Mouse (Mus musculus) olfactory bulb, adult 2 months (tissue): Measurements from ENCODE around the gene Cmtm6. TPM values are rescaled to one million over a fixed set of nuclear protein-coding genes. Genes with fewer than 3 reads are reported as not detected.
"Not testable (repeated sequence)": the region's sequence is repeated elsewhere in the genome, so short reads cannot be mapped to it uniquely, and the experiment has no call there.

Experiments used
- H3K27ac ChIP-seq: fragments of 200-500 bp; 2 replicates; pipeline ENCODE4 v1.5.1; 2012; ENCODE audit warnings: low read depth, low read length; ENCODE audit not compliant: insufficient read depth
- H3K4me1 ChIP-seq: fragments of 200-500 bp; 2 replicates; pipeline ENCODE4 v1.6.1; 2012; ENCODE audit warnings: low read length; ENCODE audit not compliant: control insufficient read depth, insufficient read depth
- H3K4me3 ChIP-seq: fragments of 200-500 bp; 2 replicates; pipeline ENCODE4 v1.5.1; 2012; ENCODE audit warnings: mild to moderate bottlenecking, low read depth, low read length, moderate library complexity; ENCODE audit not compliant: insufficient read depth
- CTCF ChIP-seq: fragments of 200-500 bp; IDR thresholded peaks from 2 replicates; pipeline ENCODE4 v1.5.1; 2012; ENCODE audit warnings: low read depth, mild to moderate bottlenecking, low read length, moderate library complexity; ENCODE audit not compliant: insufficient read depth
- POLR2A ChIP-seq: fragments of 200-500 bp; IDR thresholded peaks from 2 replicates; pipeline ENCODE4 v1.6.1; 2012; ENCODE audit warnings: mild to moderate bottlenecking, low read depth, low read length, moderate library complexity; ENCODE audit not compliant: insufficient read depth
- WGBS: fragments of 180-500 bp; shearing (Covaris S2); methylation state at CpG from one replicate; pipeline ENCODE4 v1.1.7; 2018; 5-methylcytosine and 5-hydroxymethylcytosine counted together
- polyA plus RNA-seq: library from polyadenylated mRNA; stranded (reverse); fragments of >200 nt; gene quantifications from 2 replicates; pipeline ENCODE4 v1.2.4, GENCODE M21; 2012; ENCODE audit warnings: low replicate concordance; ENCODE audit not compliant: missing spikeins, insufficient read depth, insufficient read length

Gene Cmtm6
- not detected in 2 replicates for polyA plus RNA-seq

DNA sequence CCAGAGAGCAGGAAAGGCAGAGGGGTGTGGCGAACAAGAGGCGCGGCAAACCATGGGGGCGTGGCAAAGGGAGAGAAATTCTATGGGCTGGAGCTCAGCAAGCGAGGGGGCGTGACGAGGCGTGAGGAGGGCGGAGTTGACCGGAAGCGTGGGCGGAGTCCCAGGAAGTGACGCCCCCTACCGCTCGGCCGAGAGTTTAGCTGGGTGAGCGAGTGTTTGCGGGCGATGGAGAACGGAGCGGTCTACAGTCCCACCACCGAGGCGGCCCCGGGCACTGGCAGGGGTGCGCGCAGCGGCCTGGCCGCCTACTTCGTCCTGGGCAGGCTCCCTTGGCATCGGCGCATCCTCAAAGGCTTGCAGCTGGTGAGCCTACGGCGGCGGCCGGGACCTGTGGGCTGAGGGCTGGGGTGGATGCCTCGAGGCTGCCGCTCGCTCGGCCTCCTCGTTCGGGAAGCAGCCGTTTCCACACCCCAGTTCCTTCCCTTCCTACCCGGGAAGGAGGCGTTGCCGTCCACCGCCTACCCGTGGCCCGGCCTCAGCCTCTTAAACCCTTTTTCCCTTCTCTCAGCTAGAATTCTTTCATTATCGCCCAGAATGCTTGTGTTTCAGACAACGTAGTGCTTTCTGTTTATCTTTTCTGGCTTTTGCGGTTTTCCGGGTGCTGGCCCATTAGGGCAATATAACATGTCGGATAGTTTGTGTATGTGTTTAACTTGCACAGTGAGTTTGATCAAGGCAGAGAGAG, at the start of gene Cmtm6:
Gene Cmtm6 (plus strand): TSS at position 106 of the 745 bp plus-strand sequence.
- peak within 1 kb of the TSS; percentile 30; the same call in 1 of the 2 replicates for H3K27ac ChIP-seq
- peak within 1 kb of the TSS; percentile 71 for H3K4me3 ChIP-seq
- WGBS = under 1% methylated on average over 53 of the region's 53 CpGs
- peaks cover 5% of the 10 kb centered on the region for H3K4me1 ChIP-seq
- TF ChIP-seq CTCF = peak; percentile 30; the same call in 1 of the 2 replicates
- peak; percentile 47; the same call in 1 of the 2 replicates for TF ChIP-seq POLR2A

DNA sequence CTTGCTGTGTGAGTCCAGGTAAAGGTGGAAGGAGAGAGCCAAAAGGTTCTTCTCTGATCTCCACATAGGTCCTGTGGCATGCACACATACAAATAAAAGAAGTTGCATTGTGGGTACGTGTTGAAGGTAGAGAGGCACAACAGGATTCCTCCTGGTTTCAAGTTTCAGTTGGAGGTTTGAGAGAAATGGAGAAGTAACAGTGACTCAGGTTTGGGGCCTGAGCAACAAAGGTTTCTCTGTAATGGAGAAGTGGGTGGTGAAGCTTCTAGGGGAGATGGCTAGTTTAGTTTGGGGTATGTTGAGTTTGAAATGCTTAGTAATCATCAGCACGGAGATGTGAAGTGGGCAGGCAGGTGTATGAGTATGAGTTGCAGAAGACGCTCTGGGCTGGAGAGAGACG, 48.7 kb upstream of the Cmtm6 start:
- no peak for TF ChIP-seq POLR2A
- no peak for TF ChIP-seq CTCF
- Histone ChIP-seq H3K4me1 (no peaks in the 10 kb centered on the region), H3K4me3 (no peak overlapping the region), H3K27ac (no peak overlapping the region)
- WGBS = 84% methylated on average over 4 of the region's 4 CpGs

DNA sequence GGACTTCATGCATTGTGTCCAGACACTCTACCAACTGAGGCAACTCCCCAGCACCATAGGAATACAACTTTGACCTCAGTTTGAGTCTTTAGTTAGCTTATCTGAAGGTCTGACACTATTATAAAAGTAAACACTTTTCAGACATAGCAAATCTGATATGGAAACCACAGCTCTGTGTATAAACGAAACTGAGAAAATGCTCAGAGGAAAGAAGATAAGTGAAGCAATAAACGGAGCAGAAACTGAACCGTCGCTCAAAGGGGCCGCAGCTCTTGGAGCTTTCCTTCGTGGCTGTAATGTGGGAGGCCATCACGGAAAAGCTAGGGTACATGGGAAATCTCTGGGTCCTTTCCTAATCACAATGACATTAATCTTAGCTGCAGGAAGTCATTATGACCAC, 44.7 kb upstream of the Cmtm6 start:
- no peak overlapping the region for H3K4me3 ChIP-seq
- no peak overlapping the region for H3K27ac ChIP-seq
- H3K4me1 ChIP-seq = peaks cover 5% of the 10 kb centered on the region; the same call in 1 of the 2 replicates
- TF ChIP-seq POLR2A = no peak
- TF ChIP-seq CTCF = no peak
- WGBS = 96% methylated on average over 7 of the region's 7 CpGs

DNA sequence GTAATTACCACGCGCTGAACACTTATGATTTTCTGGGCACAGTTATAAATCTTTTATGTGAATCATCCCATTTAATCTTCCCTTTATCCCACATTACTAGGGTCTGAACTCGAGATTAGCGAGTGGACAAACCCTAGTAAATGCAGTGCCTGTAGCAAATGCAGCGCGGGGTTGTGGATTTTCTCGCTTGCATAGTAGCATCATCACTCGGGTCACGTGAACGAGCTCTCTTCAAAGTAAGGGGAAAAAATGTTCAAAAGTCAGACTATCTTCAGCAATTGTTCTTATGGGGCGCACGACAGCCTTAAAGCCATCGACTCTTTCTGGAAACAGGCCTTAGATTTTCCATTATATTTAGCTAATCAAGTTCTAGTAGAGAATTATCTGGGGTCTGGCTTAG, 43.3 kb upstream of the Cmtm6 start:
- no peak for TF ChIP-seq POLR2A
- no peak for TF ChIP-seq CTCF
- no peak overlapping the region for H3K27ac ChIP-seq

DNA sequence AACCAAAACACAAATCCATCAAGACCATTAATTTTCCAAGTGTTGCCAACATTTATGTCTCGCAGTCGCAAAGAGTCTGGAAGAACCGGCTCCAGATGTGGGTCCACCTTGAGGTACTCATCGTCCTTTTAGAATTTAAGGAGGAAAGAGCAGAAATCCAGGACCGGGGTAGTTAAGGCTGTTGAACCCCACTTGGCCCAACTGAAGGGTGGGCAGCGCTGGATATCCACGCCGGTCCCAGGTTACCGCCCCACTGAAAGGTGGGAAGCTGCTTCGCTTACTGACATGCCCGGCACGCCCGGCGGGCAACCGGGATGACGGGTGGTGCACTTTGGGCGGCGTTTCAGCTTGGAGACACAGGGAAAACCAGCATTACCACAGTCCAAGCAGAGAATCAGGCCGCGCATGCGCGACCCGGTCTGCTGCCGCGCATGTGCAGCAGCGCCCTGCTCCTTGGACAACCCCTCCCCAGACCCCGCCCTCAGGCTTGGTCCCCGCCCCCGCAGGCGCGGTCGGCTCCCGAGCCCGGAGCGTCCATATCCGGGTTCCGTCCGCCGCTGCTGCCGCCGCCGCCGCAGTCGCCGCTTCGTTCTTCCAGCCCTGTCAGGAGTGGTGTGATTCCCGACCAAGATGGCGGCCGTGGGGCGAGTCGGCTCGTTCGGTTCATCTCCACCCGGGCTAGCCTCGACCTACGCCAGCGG, 42.5 kb upstream of the Cmtm6 start, which contains the start of gene Dync1li1:
Gene Dync1li1 (plus strand): TSS at position 539 of the 701 bp plus-strand sequence.
- Histone ChIP-seq H3K4me3 (peak within 1 kb of the TSS; percentile 99), H3K27ac (peak within 1 kb of the TSS; percentile 85), H3K4me1 (peaks cover 5% of the 10 kb centered on the region; the same call in 1 of the 2 replicates)
- under 1% methylated on average over 57 of the region's 57 CpGs for WGBS
- TF ChIP-seq POLR2A = peak; percentile 84
- no peak for TF ChIP-seq CTCF

More for the DNA sequence above, 43.3 kb upstream of the Cmtm6 start:
- 56% methylated on average over 13 of the region's 13 CpGs for WGBS
- Histone ChIP-seq H3K4me1 (peaks cover 5% of the 10 kb centered on the region; the same call in 1 of the 2 replicates), H3K4me3 (peak overlapping the region; percentile 99; the same call in 1 of the 2 replicates)

DNA sequence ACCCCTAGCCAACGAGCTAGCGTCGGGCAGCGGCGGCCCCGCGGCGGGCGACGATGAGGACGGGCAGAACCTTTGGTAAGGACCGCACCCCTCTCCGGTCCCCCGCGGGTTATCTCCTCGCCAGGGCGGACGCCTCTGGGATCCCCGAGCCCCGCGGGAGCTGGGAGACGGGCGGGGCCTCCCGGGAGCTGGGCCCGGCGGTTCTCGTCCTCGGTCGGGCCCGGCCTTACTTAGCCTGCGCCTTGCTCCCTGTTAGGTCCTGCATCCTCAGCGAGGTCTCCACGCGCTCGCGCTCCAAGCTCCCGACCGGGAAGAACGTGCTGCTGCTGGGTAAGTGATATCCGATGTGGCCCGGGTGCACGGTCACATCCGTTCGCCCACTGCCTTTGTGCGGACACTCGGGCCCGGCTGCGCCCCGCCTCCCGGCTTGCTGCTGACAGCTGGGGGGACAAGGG, 41.9 kb upstream of the Cmtm6 start:
- peak overlapping the region; percentile 99 for H3K4me3 ChIP-seq
- H3K4me1 ChIP-seq = peaks cover 5% of the 10 kb centered on the region; the same call in 1 of the 2 replicates
- TF ChIP-seq POLR2A (no peak), CTCF (no peak)
- H3K27ac ChIP-seq = peak overlapping the region; percentile 84
- 0% methylated on average over 50 of the region's 50 CpGs for WGBS

DNA sequence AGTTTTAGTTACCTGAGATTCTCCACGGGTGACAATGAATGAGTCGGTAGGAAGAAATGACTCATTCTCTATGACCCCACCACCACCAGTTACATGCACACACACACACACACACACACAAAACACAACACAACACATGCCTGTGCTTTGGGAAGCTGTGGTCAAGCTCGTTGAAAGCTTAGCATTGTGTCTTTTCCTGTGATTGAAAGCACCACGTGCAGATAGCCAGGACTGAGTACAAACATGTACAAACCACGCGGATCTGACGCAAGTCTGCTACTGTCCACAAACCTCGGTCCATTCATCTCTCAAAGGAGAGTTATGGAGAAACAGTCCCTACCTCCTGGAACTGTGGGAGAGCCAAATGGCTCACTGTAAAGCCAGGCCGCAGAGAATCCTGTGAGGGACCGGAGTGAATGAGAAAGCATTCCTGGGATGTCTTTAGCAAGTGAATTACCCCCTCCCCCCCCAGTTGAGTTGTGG, 40.8 kb upstream of the Cmtm6 start:
- 33% methylated on average over 10 of the region's 10 CpGs for WGBS
- TF ChIP-seq POLR2A (no peak), CTCF (no peak)
- Histone ChIP-seq H3K27ac (no peak overlapping the region), H3K4me1 (peaks cover 5% of the 10 kb centered on the region; the same call in 1 of the 2 replicates), H3K4me3 (0 out of 2 replicates have a peak overlapping the region, but pooled peaks have one; percentile 12)

DNA sequence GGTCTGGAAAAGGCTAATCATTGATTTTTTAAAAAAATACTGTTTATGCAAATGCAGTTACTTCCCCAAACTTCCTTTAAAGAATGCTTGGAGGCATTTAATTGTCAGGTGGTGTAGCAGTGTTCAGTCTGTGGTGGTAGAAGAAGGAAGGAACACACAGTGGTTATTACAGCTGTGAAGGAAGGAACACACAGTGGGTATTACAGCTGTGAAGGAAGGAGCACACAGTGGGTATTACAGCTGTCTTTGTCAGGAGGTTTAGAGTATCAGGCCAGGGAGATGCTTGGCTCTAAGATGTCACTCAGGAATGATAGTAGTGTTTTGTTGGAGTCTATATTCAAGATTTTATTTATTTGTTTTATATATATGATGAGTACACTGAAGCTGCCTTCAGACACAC, 39.8 kb upstream of the Cmtm6 start:
- Histone ChIP-seq H3K4me1 (peaks cover 5% of the 10 kb centered on the region; the same call in 1 of the 2 replicates), H3K4me3 (no peak overlapping the region), H3K27ac (no peak overlapping the region)
- TF ChIP-seq POLR2A (no peak), CTCF (no peak)

DNA sequence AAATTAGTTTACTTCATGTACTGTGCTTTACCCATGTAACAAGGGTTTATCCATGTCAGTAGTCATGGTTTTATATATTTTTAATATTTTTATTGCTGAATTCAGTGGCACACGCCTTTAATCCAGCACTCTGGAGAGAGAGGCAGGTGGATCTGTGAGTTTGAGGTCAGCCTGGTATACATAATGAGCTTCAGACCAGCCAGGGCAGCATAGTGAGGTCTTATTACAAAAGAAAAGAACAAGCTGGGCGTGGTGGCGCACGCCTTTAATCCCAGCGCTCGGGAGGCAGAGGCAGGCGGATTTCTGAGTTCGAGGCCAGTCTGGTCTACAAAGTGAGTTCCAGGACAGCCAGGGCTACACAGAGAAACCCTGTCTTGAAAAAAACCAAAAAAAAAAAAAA, 35.3 kb upstream of the Cmtm6 start:
- over 99% methylated on average over 8 of the region's 8 CpGs for WGBS
- H3K4me1 ChIP-seq, H3K27ac ChIP-seq, H3K4me3 ChIP-seq: not testable (repeated sequence)
